Mouse (Mus musculus) CH12.LX (cell line): ENCODE measurements around the gene Plxnb2.

Experiments
- CHD1 ChIP-seq: IDR thresholded peaks from 2 replicates; pipeline ENCODE4 v1.6.1; 2012; ENCODE audit warnings: low read depth, low read length, improper control_type of control experiment, inconsistent platforms
- ETS1 ChIP-seq: conservative IDR thresholded peaks from 2 replicates; pipeline ENCODE4 v1.6.1; 2012; ENCODE audit warnings: low read depth, mild to moderate bottlenecking, inconsistent platforms, low read length, improper control_type of control experiment, moderate library complexity
- POLR2A ChIP-seq: IDR thresholded peaks from 2 replicates; pipeline ENCODE4 v1.6.1; 2011; ENCODE audit warnings: low read depth, mild to moderate bottlenecking, improper control_type of control experiment, low read length
- UBTF ChIP-seq: IDR thresholded peaks from 2 replicates; pipeline ENCODE4 v1.6.1; 2012; ENCODE audit warnings: low read depth, mild to moderate bottlenecking, inconsistent platforms, low read length, improper control_type of control experiment, moderate library complexity

GRCm38 (mm10) chr15:89127364-89127940, 53.1 kb downstream of the Plxnb2 start:
- TF ChIP-seq POLR2A (no peak), ETS1 (no peak), UBTF (no peak), CHD1 (no peak)
